Comparison of ENCODE assay signal across 8 mouse cellular contexts in the genomic region with DNA sequence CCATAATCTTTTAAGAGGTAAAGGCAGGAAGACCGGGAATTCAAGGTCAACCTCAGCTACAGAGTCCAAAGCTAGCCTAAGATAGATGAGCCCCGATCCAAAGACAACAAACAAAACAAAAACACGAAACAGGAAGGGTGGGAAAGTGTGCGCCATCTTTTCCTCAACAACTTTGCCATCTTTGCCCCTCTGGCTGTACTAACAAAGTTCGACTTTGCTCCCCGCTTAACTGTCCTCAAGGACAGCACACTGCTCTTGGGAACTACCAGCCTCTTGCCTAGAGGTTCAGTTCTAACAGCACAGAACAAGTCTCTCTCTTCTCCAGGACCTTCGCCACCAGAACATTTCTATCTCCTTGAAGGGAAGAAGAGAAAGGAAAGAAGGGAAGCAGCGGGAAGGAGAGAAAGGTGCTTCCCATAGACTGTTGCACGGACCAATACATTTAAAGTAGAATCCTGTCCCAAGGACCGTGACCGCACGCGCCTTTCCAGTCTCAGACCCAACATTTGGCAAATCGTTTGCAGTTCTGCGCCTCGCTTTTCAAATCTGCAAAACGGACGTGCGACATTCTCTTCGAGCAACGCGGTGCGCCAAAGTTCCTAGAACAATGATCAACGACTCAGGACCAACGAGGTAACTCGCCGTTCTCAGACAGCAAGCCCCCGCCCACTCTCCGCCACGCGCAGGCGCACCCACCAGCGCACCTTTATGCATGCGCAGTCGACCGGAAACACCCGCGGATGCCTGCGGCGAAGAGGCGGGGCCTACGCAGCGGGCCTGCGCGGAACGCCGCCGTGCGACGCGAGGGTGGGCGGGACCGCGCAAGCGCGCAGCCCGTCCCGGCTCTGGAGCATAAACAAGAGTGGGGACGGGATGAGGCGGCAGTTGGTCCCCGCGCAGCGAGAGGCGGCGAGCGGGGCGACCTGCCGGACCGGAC. TPM values are rescaled to one million over a fixed set of nuclear protein-coding genes. Genes with fewer than 3 reads are reported as not detected.
DNase-seq lines count a peak whose midpoint lies in the region; ATAC-seq lines count a peak whose summit lies in the region.

No protein-coding gene starts in this region.

- ATAC-seq in embryonic facial prominence, embryonic 14.5 days (ENCODE audit: low read depth), result peak; percentile 98
- ATAC-seq in kidney, embryonic 14.5 days (ENCODE audit: low FRiP score, low TSS enrichment), result peak; percentile 97
- ATAC-seq in limb, embryonic 15.5 days (ENCODE audit: insufficient number of reproducible peaks, low FRiP score, low TSS enrichment, low read depth), result peak; percentile 95

- peak overlapping the region; percentile 81 for H3K4me2 ChIP-seq in embryonic facial prominence, embryonic 14.5 days (ENCODE audit: low read depth, low read length)
- H3K4me2 ChIP-seq in kidney, embryonic 14.5 days (replicated peaks; ENCODE audit: low read depth, low read length), result peak overlapping the region; percentile 55
- peak overlapping the region; percentile 82 for H3K4me2 ChIP-seq in limb, embryonic 15.5 days

- peak overlapping the region; percentile 72 for H3K27ac ChIP-seq in embryonic facial prominence, embryonic 14.5 days (replicated peaks; ENCODE audit: low read depth, low read length)
- peak overlapping the region; percentile 85 for H3K27ac ChIP-seq in kidney, embryonic 14.5 days (ENCODE audit: low read depth, low read length)
- peak overlapping the region; percentile 89 for H3K27ac ChIP-seq in limb, embryonic 15.5 days

- peaks cover 19% of the 10 kb centered on the region for H3K36me3 ChIP-seq in embryonic facial prominence, embryonic 14.5 days (ENCODE audit: control insufficient read depth, insufficient read depth, low read length)
- H3K36me3 ChIP-seq in kidney, embryonic 14.5 days (ENCODE audit: control insufficient read depth, insufficient read depth, low read length), result peaks cover 13% of the 10 kb centered on the region
- peaks cover 9% of the 10 kb centered on the region for H3K36me3 ChIP-seq in limb, embryonic 15.5 days

- under 1% methylated on average over 53 of the region's 69 CpGs for WGBS in embryonic facial prominence, embryonic 14.5 days
- under 1% methylated on average over 69 of the region's 69 CpGs for WGBS in kidney, embryonic 14.5 days
- WGBS in limb, embryonic 15.5 days, result 1% methylated on average over 69 of the region's 69 CpGs

- peak; percentile 96 for DNase-seq in 3T3-L1 (ENCODE audit: low read depth, low spot score)
- DNase-seq in adrenal gland, postnatal 4 days (ENCODE audit: low spot score in 2 of 2), result peak; percentile 94
- peak; percentile 97 for DNase-seq in embryonic facial prominence, embryonic 14.5 days (ENCODE audit: low spot score)
- DNase-seq in heart, adult 9 months (ENCODE audit: low spot score in 2 of 2), result peak; percentile 94 to 96
- peak; percentile 77 to 91 for DNase-seq in monocyte, adult 2 months (ENCODE audit: low read depth in 1 of 2, low spot score in 2 of 2)
- DNase-seq in spleen, postnatal 36 days (ENCODE audit: low spot score in 2 of 2), result peak; percentile 98

- H3K9ac ChIP-seq in embryonic facial prominence, embryonic 14.5 days (ENCODE audit: low read depth, low read length), result peak overlapping the region; percentile 90
- peak overlapping the region; percentile 90 for H3K9ac ChIP-seq in kidney, embryonic 14.5 days (ENCODE audit: low read depth, low read length)
- peak overlapping the region; percentile 85 for H3K9ac ChIP-seq in limb, embryonic 15.5 days

- H3K4me1 ChIP-seq in embryonic facial prominence, embryonic 14.5 days (ENCODE audit: control insufficient read depth, insufficient read depth, low read length), result peaks cover 13% of the 10 kb centered on the region
- H3K4me1 ChIP-seq in kidney, embryonic 14.5 days (ENCODE audit: control insufficient read depth, insufficient read depth, low read length), result peaks cover 6% of the 10 kb centered on the region; the same call in 1 of the 2 replicates
- peaks cover 15% of the 10 kb centered on the region for H3K4me1 ChIP-seq in limb, embryonic 15.5 days

- H3K4me3 ChIP-seq in embryonic facial prominence, embryonic 14.5 days (ENCODE audit: low read depth, low read length), result peak overlapping the region; percentile 92
- peak overlapping the region; percentile 97 for H3K4me3 ChIP-seq in kidney, embryonic 14.5 days (ENCODE audit: low read length)
- peak overlapping the region; percentile 85 for H3K4me3 ChIP-seq in limb, embryonic 15.5 days

- H3K9me3 ChIP-seq in embryonic facial prominence, embryonic 14.5 days (ENCODE audit: control insufficient read depth, low read length), result no peaks in the 10 kb centered on the region
- H3K9me3 ChIP-seq in kidney, embryonic 14.5 days (ENCODE audit: control insufficient read depth, low read length), result no peaks in the 10 kb centered on the region
- no peaks in the 10 kb centered on the region for H3K9me3 ChIP-seq in limb, embryonic 15.5 days

- H3K27me3 ChIP-seq in embryonic facial prominence, embryonic 14.5 days (replicated peaks; ENCODE audit: control insufficient read depth, insufficient read depth, low read length), result no peaks in the 10 kb centered on the region
- no peaks in the 10 kb centered on the region for H3K27me3 ChIP-seq in kidney, embryonic 14.5 days (ENCODE audit: control insufficient read depth, insufficient read depth, low read length)
- no peaks in the 10 kb centered on the region for H3K27me3 ChIP-seq in limb, embryonic 15.5 days

RNA-seq across cellular contexts. Expression of a gene that starts 1.5 kb away (rescaled TPM):
- total RNA-seq in adrenal gland, postnatal 4 days (2021), result 10 to 100 TPM; 88.7 to 93.0 TPM
- 43.8 and 47.9 TPM in 2 replicates for polyA plus RNA-seq in embryonic facial prominence, embryonic 14.5 days (2014; fragmentation: Nextera tagmentation; extraction: Ambion mirVana)
- polyA plus RNA-seq in kidney, embryonic 14.5 days (2014; fragmentation: Nextera tagmentation; extraction: Ambion mirVana), result 36.4 and 59.2 TPM in 2 replicates
- 40.7 and 44.1 TPM in 2 replicates for polyA plus RNA-seq in limb, embryonic 15.5 days (2015; fragmentation: Nextera tagmentation; extraction: Ambion mirVana)

RNA-seq across cellular contexts. Expression of a gene that starts 20.4 kb away (rescaled TPM):
- 10 to 100 TPM; 23.9 to 26.4 TPM for total RNA-seq in adrenal gland, postnatal 4 days (2021)
- 6.5 and 8.2 TPM in 2 replicates for polyA plus RNA-seq in embryonic facial prominence, embryonic 14.5 days (2014; fragmentation: Nextera tagmentation; extraction: Ambion mirVana)
- polyA plus RNA-seq in kidney, embryonic 14.5 days (2014; fragmentation: Nextera tagmentation; extraction: Ambion mirVana), result 0.14 TPM in 1 of 2 replicates, not detected in the other
- polyA plus RNA-seq in limb, embryonic 15.5 days (2015; fragmentation: Nextera tagmentation; extraction: Ambion mirVana), result 1.4 and 1.5 TPM in 2 replicates

Comparison
In these comparisons a context has a peak if more than half of its experiments do, and no peak if none do; other contexts are left out.
1. Peak in every context shown above with its lines: DNase-seq, ATAC-seq, H3K4me3 ChIP-seq and H3K27ac ChIP-seq.